Comparison of ENCODE assay signal across 12 mouse cellular contexts in genomic region chr11:55291901-55292300, GRCm38 (mm10). TPM values are rescaled to one million over a fixed set of nuclear protein-coding genes. Genes with fewer than 3 reads are reported as not detected.
"Had no signal": no experiment of that assay in that cellular context is flagged by ENCODE, and none has a peak within 500 bp of the region (broad histone marks: within the 10 kb centered on the region; RNA-seq: fewer than 3 reads in every experiment).

No protein-coding gene starts in this region.

- DNase-seq: lung, adult 18-20 months; lung, embryonic 14.5 days; lung, postnatal 10 days; lung, postnatal 4 days; midbrain, embryonic 14.5 days; right cerebral cortex, postnatal 14 days; thymus, adult 2 months; thymus, postnatal 25 days; thymus, postnatal 4 days had no signal

RNA-seq across cellular contexts. Expression of gene Fat2, which starts 44.5 kb away (rescaled TPM):
- total RNA-seq: megakaryocyte, adult 5-6 weeks; megakaryocyte-erythroid progenitor cell, adult 5-6 weeks; neutrophil, adult 5-6 weeks had no signal
